Mouse (Mus musculus): ENCODE measurements at regions not wholly inside any gene's neighbourhood (a gene's known extent, or its start where the extent isn't known, plus 50 kb on each side); places are given as distances from the start of the nearest gene placed in this dataset.

- DNase-seq (ENCODE audit: low read depth), result no peak
Measured at GRCm38 (mm10) chr10:26434586-26434985, 58.8 kb upstream of the L3mbtl3 start.

- DNase-seq (ENCODE audit: low read depth), result no peak
Measured at GRCm38 (mm10) chr10:26440720-26441119, 64.9 kb upstream of the L3mbtl3 start.

GRCm38 (mm10) chr10:26484311-26484710, 108.5 kb upstream of the L3mbtl3 start:
- no peak for DNase-seq (ENCODE audit: low read depth)

GRCm38 (mm10) chr10:26491351-26491750, 115.6 kb upstream of the L3mbtl3 start:
- DNase-seq (ENCODE audit: low read depth), result no peak

- DNase-seq (ENCODE audit: low read depth), result no peak
Measured at GRCm38 (mm10) chr10:26492146-26492545, 116.4 kb upstream of the L3mbtl3 start.

GRCm38 (mm10) chr10:26492856-26493484, 117.2 kb upstream of the L3mbtl3 start:
- DNase-seq (ENCODE audit: low read depth), result no peak

- DNase-seq (ENCODE audit: low read depth), result no peak
Measured at GRCm38 (mm10) chr10:26493801-26494200, 118.0 kb upstream of the L3mbtl3 start.

GRCm38 (mm10) chr10:26494380-26494781, 118.6 kb upstream of the L3mbtl3 start:
- DNase-seq (ENCODE audit: low read depth), result no peak

GRCm38 (mm10) chr10:26500265-26500935, 124.6 kb upstream of the L3mbtl3 start:
- DNase-seq (ENCODE audit: low read depth), result no peak

- DNase-seq (ENCODE audit: low read depth), result no peak
Measured at GRCm38 (mm10) chr10:26520879-26521278, 145.1 kb upstream of the L3mbtl3 start.

- no peak for DNase-seq (ENCODE audit: low read depth)
Measured at GRCm38 (mm10) chr10:26525848-26526546, 150.2 kb upstream of the L3mbtl3 start.

GRCm38 (mm10) chr10:26540189-26540588, 164.4 kb upstream of the L3mbtl3 start:
- DNase-seq (ENCODE audit: low read depth), result no peak

GRCm38 (mm10) chr10:26544061-26544460, 168.3 kb upstream of the L3mbtl3 start:
- DNase-seq (ENCODE audit: low read depth), result no peak

GRCm38 (mm10) chr10:26544796-26545195, 169.0 kb upstream of the L3mbtl3 start:
- DNase-seq (ENCODE audit: low read depth), result no peak

GRCm38 (mm10) chr10:26556246-26556645, 180.5 kb upstream of the L3mbtl3 start:
- DNase-seq (ENCODE audit: low read depth), result no peak

GRCm38 (mm10) chr10:26558118-26558517, 182.3 kb upstream of the L3mbtl3 start:
- no peak for DNase-seq (ENCODE audit: low read depth)

GRCm38 (mm10) chr10:26559323-26559722, 183.6 kb upstream of the L3mbtl3 start:
- no peak for DNase-seq (ENCODE audit: low read depth)

- no peak for DNase-seq (ENCODE audit: low read depth)
Measured at GRCm38 (mm10) chr10:26560456-26560855, 184.7 kb upstream of the L3mbtl3 start.

- DNase-seq (ENCODE audit: low read depth), result no peak
Measured at GRCm38 (mm10) chr10:26564462-26564861, 188.7 kb upstream of the L3mbtl3 start.

GRCm38 (mm10) chr10:26567613-26568012, 185.6 kb upstream of the Arhgap18 start:
- no peak for DNase-seq (ENCODE audit: low read depth)

GRCm38 (mm10) chr10:26570468-26570867, 182.8 kb upstream of the Arhgap18 start:
- no peak for DNase-seq (ENCODE audit: low read depth)

- DNase-seq (ENCODE audit: low read depth), result no peak
Measured at GRCm38 (mm10) chr10:26571377-26571776, 181.8 kb upstream of the Arhgap18 start.

GRCm38 (mm10) chr10:26576153-26576552, 177.1 kb upstream of the Arhgap18 start:
- no peak for DNase-seq (ENCODE audit: low read depth)

All from gonadal fat pad, adult 2 months (tissue).